Mouse (Mus musculus) forebrain, postnatal 0 days (tissue): ENCODE results near the gene Atp1b1. TPM values are rescaled to one million over a fixed set of nuclear protein-coding genes. Genes with fewer than 3 reads are reported as not detected.

Source experiments
- ATAC-seq: fragments of 200-750 bp; cut with Nextera tagmentation; 2 replicates; pipeline ENCODE4 v1.8.0; 2017; ENCODE audit warnings: mild to moderate bottlenecking, moderate library complexity
- DNase-seq: peaks from one replicate; pipeline ENCODE4 v3.0.0-alpha.2; 2015
- H3K27ac ChIP-seq: fragments of 300-500 bp; sonication (generic); 2 replicates; pipeline ENCODE4 v1.5.1; 2014; ENCODE audit warnings: low read depth, mild to moderate bottlenecking, antibody characterized with exemption, low read length, moderate library complexity, mixed read lengths
- H3K27me3 ChIP-seq: fragments of 300-500 bp; sonication (generic); 2 replicates; pipeline ENCODE4 v1.6.1; 2014; ENCODE audit warnings: mild to moderate bottlenecking, low read length, mixed read lengths; ENCODE audit not compliant: insufficient read depth
- H3K36me3 ChIP-seq: fragments of 300-500 bp; sonication (generic); 2 replicates; pipeline ENCODE4 v1.6.1; 2014; ENCODE audit warnings: mild to moderate bottlenecking, moderate library complexity; ENCODE audit not compliant: insufficient read depth
- H3K4me1 ChIP-seq: fragments of 300-500 bp; sonication (generic); 2 replicates; pipeline ENCODE4 v1.6.1; 2014; ENCODE audit warnings: antibody characterized with exemption; ENCODE audit not compliant: insufficient read depth
- H3K4me2 ChIP-seq: fragments of 300-500 bp; sonication (generic); 2 replicates; pipeline ENCODE4 v1.6.1; 2014; ENCODE audit warnings: low read depth, mild to moderate bottlenecking, moderate library complexity
- H3K4me3 ChIP-seq: fragments of 300-500 bp; sonication (generic); 2 replicates; pipeline ENCODE4 v1.5.1; 2014; ENCODE audit warnings: low read depth, low read length, mixed read lengths
- H3K9ac ChIP-seq: fragments of 300-500 bp; sonication (generic); 2 replicates; pipeline ENCODE4 v1.6.1; 2014; ENCODE audit warnings: mild to moderate bottlenecking
- H3K9me3 ChIP-seq: fragments of 300-500 bp; sonication (generic); 2 replicates; pipeline ENCODE4 v1.6.1; 2016; ENCODE audit warnings: low read length
- CTCF ChIP-seq: sonication (generic); IDR thresholded peaks from 2 replicates; pipeline ENCODE4 v1.5.1; 2016; ENCODE audit warnings: antibody characterized with exemption, control low read depth, low read depth
- WGBS: fragments of 180-500 bp; shearing (Covaris S2); extraction: QIAGEN DNeasy Blood & Tissue Kit; methylation state at CpG from one replicate; pipeline ENCODE4 v1.1.7; 2014; 5-methylcytosine and 5-hydroxymethylcytosine counted together
- polyA plus RNA-seq: library from polyadenylated mRNA; unstranded; fragments of >200 nt; fragmentation: Nextera tagmentation; extraction: Ambion mirVana; gene quantifications from 2 replicates; pipeline ENCODE4 v1.2.1, GENCODE M21; 2015
- total RNA-seq: library from RNA; depleted of rRNA; stranded (reverse); fragments of >200 nt; gene quantifications from 2 replicates; pipeline ENCODE4 v1.2.3, GENCODE M21; 2014

Gene Atp1b1
- total and polyA plus RNA-seq, 2 experiments from 2014 or later = 226 to 432 TPM

- 87% methylated on average over 11 of the region's 11 CpGs for WGBS
- no peak for DNase-seq
- no peak for TF ChIP-seq CTCF
- H3K4me1 ChIP-seq = no peaks in the 10 kb centered on the region
- no peak overlapping the region for H3K9ac ChIP-seq
- ATAC-seq = no peak
- no peak overlapping the region for H3K27ac ChIP-seq
- no peak overlapping the region for H3K4me3 ChIP-seq
- no peak overlapping the region for H3K4me2 ChIP-seq
- peaks cover 79% of the 10 kb centered on the region for H3K36me3 ChIP-seq
- H3K9me3 ChIP-seq = no peaks in the 10 kb centered on the region
- H3K27me3 ChIP-seq = no peaks in the 10 kb centered on the region
These were observed 17.3 kb downstream of the Atp1b1 start for GRCm38 (mm10) chr1:164440708-164441407.

- Histone ChIP-seq H3K9ac (no peak overlapping the region), H3K36me3 (peaks cover 74% of the 10 kb centered on the region), H3K4me2 (no peak overlapping the region), H3K27me3 (no peaks in the 10 kb centered on the region), H3K27ac (no peak overlapping the region), H3K4me3 (no peak overlapping the region), H3K9me3 (no peaks in the 10 kb centered on the region), H3K4me1 (no peaks in the 10 kb centered on the region)
- no peak for TF ChIP-seq CTCF
- 95% methylated on average over 6 of the region's 6 CpGs for WGBS
- no peak for DNase-seq
- ATAC-seq = no peak
These were observed 17.9 kb downstream of the Atp1b1 start for GRCm38 (mm10) chr1:164440230-164440629.

- no peak overlapping the region for H3K4me2 ChIP-seq
- peaks cover 44% of the 10 kb centered on the region for H3K36me3 ChIP-seq
- H3K4me3 ChIP-seq = no peak overlapping the region
- peak; percentile 12; the same call in 1 of the 2 replicates for ATAC-seq
- TF ChIP-seq CTCF = no peak
- no peaks in the 10 kb centered on the region for H3K4me1 ChIP-seq
- H3K9ac ChIP-seq = no peak overlapping the region
- no peak for DNase-seq
- no peaks in the 10 kb centered on the region for H3K9me3 ChIP-seq
- 79% methylated on average over 7 of the region's 7 CpGs for WGBS
- H3K27ac ChIP-seq = 0 out of 2 replicates have a peak overlapping the region, but pooled peaks have one; percentile 21
- H3K27me3 ChIP-seq = no peaks in the 10 kb centered on the region
These were observed 21.4 kb downstream of the Atp1b1 start for GRCm38 (mm10) chr1:164436749-164437148.

GRCm38 (mm10) chr1:164434049-164434448, 24.1 kb downstream of the Atp1b1 start:
- Histone ChIP-seq H3K27me3 (no peaks in the 10 kb centered on the region), H3K4me2 (no peak overlapping the region), H3K36me3 (peaks cover 17% of the 10 kb centered on the region), H3K27ac (no peak overlapping the region), H3K9ac (no peak overlapping the region), H3K4me1 (no peaks in the 10 kb centered on the region), H3K9me3 (no peaks in the 10 kb centered on the region), H3K4me3 (no peak overlapping the region)
- no peak for TF ChIP-seq CTCF
- WGBS = 92% methylated on average over 6 of the region's 6 CpGs
- ATAC-seq = no peak
- no peak for DNase-seq

- Histone ChIP-seq H3K4me2 (no peak overlapping the region), H3K36me3 (peaks cover 4% of the 10 kb centered on the region), H3K4me1 (no peaks in the 10 kb centered on the region), H3K4me3 (no peak overlapping the region), H3K9me3 (no peaks in the 10 kb centered on the region), H3K27me3 (no peaks in the 10 kb centered on the region), H3K27ac (no peak overlapping the region), H3K9ac (no peak overlapping the region)
- DNase-seq = no peak
- 85% methylated on average over 5 of the region's 5 CpGs for WGBS
- ATAC-seq = no peak
- TF ChIP-seq CTCF = no peak
These were observed 25.5 kb downstream of the Atp1b1 start for GRCm38 (mm10) chr1:164432649-164433048.

- DNase-seq = no peak
- WGBS = 88% methylated on average over 9 of the region's 9 CpGs
- ATAC-seq = no peak; the same call in 1 of the 2 replicates
- Histone ChIP-seq H3K9ac (no peak overlapping the region), H3K27me3 (no peaks in the 10 kb centered on the region), H3K36me3 (no peaks in the 10 kb centered on the region; the same call in 1 of the 2 replicates), H3K4me3 (no peak overlapping the region), H3K4me1 (no peaks in the 10 kb centered on the region), H3K4me2 (no peak overlapping the region), H3K27ac (no peak overlapping the region), H3K9me3 (no peaks in the 10 kb centered on the region)
- TF ChIP-seq CTCF = no peak
These were observed 29.5 kb downstream of the Atp1b1 start for GRCm38 (mm10) chr1:164428644-164429043.

GRCm38 (mm10) chr1:164427777-164428176, 30.4 kb downstream of the Atp1b1 start:
- no peak for TF ChIP-seq CTCF
- no peak overlapping the region for H3K9ac ChIP-seq
- WGBS = 81% methylated on average over 7 of the region's 7 CpGs
- ATAC-seq (no peak), DNase-seq (no peak)
- H3K9me3 ChIP-seq = no peaks in the 10 kb centered on the region
- H3K4me1 ChIP-seq = no peaks in the 10 kb centered on the region
- H3K4me2 ChIP-seq = no peak overlapping the region
- no peaks in the 10 kb centered on the region for H3K27me3 ChIP-seq
- H3K27ac ChIP-seq = no peak overlapping the region
- no peaks in the 10 kb centered on the region; the same call in 1 of the 2 replicates for H3K36me3 ChIP-seq
- no peak overlapping the region for H3K4me3 ChIP-seq
